Mouse (Mus musculus) midbrain, embryonic 14.5 days (tissue): ENCODE measurements around the gene Dock8. TPM values are rescaled to one million over a fixed set of nuclear protein-coding genes. Genes with fewer than 3 reads are reported as not detected.
"Not testable (repeated sequence)": the region's sequence is repeated elsewhere in the genome, so short reads cannot be mapped to it uniquely, and the experiment has no call there.

Experiments used
- ATAC-seq: fragments of 200-750 bp; cut with Nextera tagmentation; 2 replicates; pipeline ENCODE4 v1.8.0; 2017; ENCODE audit warnings: moderate number of reproducible peaks, moderate library complexity; ENCODE audit not compliant: low FRiP score, low TSS enrichment
- DNase-seq: peaks from one replicate; pipeline ENCODE4 v3.0.0-alpha.2; 2015
- H3K27ac ChIP-seq: fragments of 300-500 bp; sonication (generic); replicated peaks from 2 replicates; pipeline ENCODE4 v1.5.1; 2014; ENCODE audit warnings: mild to moderate bottlenecking, low read depth, low read length, moderate library complexity
- H3K27me3 ChIP-seq: fragments of 300-500 bp; sonication (generic); 2 replicates; pipeline ENCODE4 v1.6.1; 2014; ENCODE audit warnings: low read length, control low read depth, mixed read lengths; ENCODE audit not compliant: control insufficient read depth, insufficient read depth
- H3K36me3 ChIP-seq: fragments of 300-500 bp; sonication (generic); 2 replicates; pipeline ENCODE4 v1.6.1; 2014; ENCODE audit warnings: low read length, control low read depth; ENCODE audit not compliant: control insufficient read depth, insufficient read depth
- H3K4me1 ChIP-seq: fragments of 300-500 bp; sonication (generic); 2 replicates; pipeline ENCODE4 v1.6.1; 2014; ENCODE audit warnings: mild to moderate bottlenecking, antibody characterized with exemption, low read length, control low read depth; ENCODE audit not compliant: control insufficient read depth, insufficient read depth
- H3K4me2 ChIP-seq: fragments of 300-500 bp; sonication (generic); 2 replicates; pipeline ENCODE4 v1.6.1; 2014; ENCODE audit warnings: mild to moderate bottlenecking, low read length, moderate library complexity
- H3K4me3 ChIP-seq: fragments of 300-500 bp; sonication (generic); replicated peaks from 2 replicates; pipeline ENCODE4 v1.5.1; 2014; ENCODE audit warnings: low read depth, low read length
- H3K9ac ChIP-seq: fragments of 300-500 bp; sonication (generic); replicated peaks from 2 replicates; pipeline ENCODE4 v1.6.1; 2014; ENCODE audit warnings: mild to moderate bottlenecking, low read length, moderate library complexity
- H3K9me3 ChIP-seq: fragments of 300-500 bp; sonication (generic); 2 replicates; pipeline ENCODE4 v1.6.1; 2016; ENCODE audit warnings: low read length, control low read depth, mixed read lengths; ENCODE audit not compliant: control insufficient read depth
- WGBS: fragments of 180-500 bp; shearing (Covaris S2); extraction: QIAGEN DNeasy Blood & Tissue Kit; methylation state at CpG from one replicate; pipeline ENCODE4 v1.1.7; 2014; 5-methylcytosine and 5-hydroxymethylcytosine counted together
- polyA plus RNA-seq: library from polyadenylated mRNA; unstranded; fragments of >200 nt; fragmentation: Nextera tagmentation; extraction: Ambion mirVana; gene quantifications from 2 replicates; pipeline ENCODE4 v1.2.1, GENCODE M21; 2014

Gene Dock8
- polyA plus RNA-seq, 1 experiment from 2014 or later = 0.41 TPM

GRCm38 (mm10) chr19:25006686-25007085 lies 7.4 kb downstream of the Dock8 start:
- Histone ChIP-seq H3K9ac (no peak overlapping the region), H3K4me1 (0 out of 2 replicates have a peak, but pooled peaks cover 5% of the 10 kb centered on the region), H3K36me3 (no peaks in the 10 kb centered on the region), H3K4me3 (no peak overlapping the region), H3K9me3 (no peaks in the 10 kb centered on the region), H3K27ac (no peak overlapping the region), H3K4me2 (no peak overlapping the region), H3K27me3 (peaks cover 5% of the 10 kb centered on the region; the same call in 1 of the 2 replicates)
- 80% methylated on average over 1 of the region's 1 CpGs for WGBS
- no peak for ATAC-seq
- no peak for DNase-seq

GRCm38 (mm10) chr19:25008509-25008908 lies 9.2 kb downstream of the Dock8 start:
- Histone ChIP-seq H3K36me3 (no peaks in the 10 kb centered on the region), H3K4me2 (no peak overlapping the region), H3K27me3 (no peaks in the 10 kb centered on the region), H3K4me3 (no peak overlapping the region), H3K4me1 (0 out of 2 replicates have a peak, but pooled peaks cover 5% of the 10 kb centered on the region), H3K9ac (no peak overlapping the region), H3K9me3 (no peaks in the 10 kb centered on the region), H3K27ac (no peak overlapping the region)
- WGBS = 88% methylated on average over 2 of the region's 2 CpGs
- no peak for ATAC-seq
- DNase-seq = no peak

GRCm38 (mm10) chr19:25022766-25023165 lies 23.4 kb downstream of the Dock8 start:
- DNase-seq = no peak
- H3K27me3 ChIP-seq = no peaks in the 10 kb centered on the region

GRCm38 (mm10) chr19:25031765-25032164 lies 32.4 kb downstream of the Dock8 start:
- Histone ChIP-seq H3K4me3 (no peak overlapping the region), H3K4me1 (no peaks in the 10 kb centered on the region), H3K9ac (no peak overlapping the region), H3K9me3 (no peaks in the 10 kb centered on the region), H3K27ac (no peak overlapping the region), H3K4me2 (no peak overlapping the region), H3K36me3 (no peaks in the 10 kb centered on the region), H3K27me3 (no peaks in the 10 kb centered on the region)
- ATAC-seq (no peak), DNase-seq (no peak)
- 80% methylated on average over 4 of the region's 4 CpGs for WGBS

More at GRCm38 (mm10) chr19:25022766-25023165, 23.4 kb downstream of the Dock8 start:
- no peak overlapping the region for H3K4me2 ChIP-seq
- no peaks in the 10 kb centered on the region for H3K9me3 ChIP-seq
- no peak overlapping the region for H3K27ac ChIP-seq
- H3K36me3 ChIP-seq = no peaks in the 10 kb centered on the region
- H3K4me3 ChIP-seq = no peak overlapping the region
- no peaks in the 10 kb centered on the region for H3K4me1 ChIP-seq
- 88% methylated on average over 6 of the region's 6 CpGs for WGBS
- no peak for ATAC-seq
- no peak overlapping the region for H3K9ac ChIP-seq

GRCm38 (mm10) chr19:25033008-25033407 lies 33.7 kb downstream of the Dock8 start:
- not testable (repeated sequence) for H3K9me3 ChIP-seq, H3K4me2 ChIP-seq, H3K27ac ChIP-seq, DNase-seq, H3K4me1 ChIP-seq, ATAC-seq, H3K27me3 ChIP-seq, H3K4me3 ChIP-seq, H3K36me3 ChIP-seq, H3K9ac ChIP-seq
- WGBS = 94% methylated on average over 5 of the region's 18 CpGs

GRCm38 (mm10) chr19:25035825-25036224 lies 36.5 kb downstream of the Dock8 start:
- H3K9ac ChIP-seq = no peak overlapping the region
- no peaks in the 10 kb centered on the region for H3K27me3 ChIP-seq
- H3K36me3 ChIP-seq = no peaks in the 10 kb centered on the region
- no peak overlapping the region for H3K4me3 ChIP-seq
- ATAC-seq = no peak
- 92% methylated on average over 6 of the region's 6 CpGs for WGBS
- H3K4me1 ChIP-seq = no peaks in the 10 kb centered on the region
- no peak for DNase-seq
- H3K4me2 ChIP-seq = no peak overlapping the region
- no peak overlapping the region for H3K27ac ChIP-seq
- no peaks in the 10 kb centered on the region for H3K9me3 ChIP-seq

GRCm38 (mm10) chr19:25036784-25037183 lies 37.5 kb downstream of the Dock8 start:
- no peaks in the 10 kb centered on the region for H3K9me3 ChIP-seq
- no peak overlapping the region for H3K9ac ChIP-seq
- H3K4me1 ChIP-seq = no peaks in the 10 kb centered on the region
- H3K4me2 ChIP-seq = no peak overlapping the region
- DNase-seq = no peak
- no peaks in the 10 kb centered on the region for H3K36me3 ChIP-seq
- H3K4me3 ChIP-seq = no peak overlapping the region
- H3K27me3 ChIP-seq = no peaks in the 10 kb centered on the region
- no peak for ATAC-seq
- 90% methylated on average over 5 of the region's 5 CpGs for WGBS
- no peak overlapping the region for H3K27ac ChIP-seq

GRCm38 (mm10) chr19:25037249-25037648 lies 37.9 kb downstream of the Dock8 start:
- Histone ChIP-seq H3K4me1 (no peaks in the 10 kb centered on the region), H3K4me2 (no peak overlapping the region), H3K9me3 (no peaks in the 10 kb centered on the region), H3K36me3 (no peaks in the 10 kb centered on the region), H3K27me3 (no peaks in the 10 kb centered on the region), H3K9ac (no peak overlapping the region), H3K4me3 (no peak overlapping the region), H3K27ac (no peak overlapping the region)
- no peak for ATAC-seq
- WGBS = 72% methylated on average over 4 of the region's 4 CpGs
- no peak for DNase-seq

- no peaks in the 10 kb centered on the region for H3K4me1 ChIP-seq
- no peaks in the 10 kb centered on the region for H3K36me3 ChIP-seq
- no peak for DNase-seq
- no peaks in the 10 kb centered on the region for H3K27me3 ChIP-seq
- WGBS = 63% methylated on average over 6 of the region's 6 CpGs
- no peak overlapping the region for H3K9ac ChIP-seq
- H3K9me3 ChIP-seq = no peaks in the 10 kb centered on the region
- no peak for ATAC-seq
- no peak overlapping the region for H3K27ac ChIP-seq
- H3K4me3 ChIP-seq = no peak overlapping the region
- H3K4me2 ChIP-seq = no peak overlapping the region
These were observed 39.0 kb downstream of the Dock8 start for GRCm38 (mm10) chr19:25038293-25038692.
